8 mouse cellular contexts compared by ENCODE assay signal in the genomic region with DNA sequence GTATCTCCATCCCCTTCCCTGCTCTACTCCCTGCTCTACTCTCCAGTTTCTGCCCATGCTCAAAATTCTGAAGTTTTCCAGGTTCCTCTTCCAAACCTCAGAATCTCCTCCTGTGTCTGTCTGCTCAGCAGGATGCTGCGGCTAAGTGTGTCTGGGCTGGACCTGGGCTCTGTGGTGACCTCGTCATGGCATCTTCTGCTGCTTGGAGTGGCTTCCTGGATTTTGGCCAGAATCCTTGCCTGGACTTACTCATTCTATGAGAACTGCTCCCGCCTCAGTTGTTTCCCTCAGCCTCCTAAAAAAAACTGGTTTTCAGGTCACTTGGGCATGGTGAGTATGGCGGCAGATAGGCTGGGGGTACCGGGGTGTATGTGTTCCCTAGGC. TPM values are rescaled to one million over a fixed set of nuclear protein-coding genes. Genes with fewer than 3 reads are reported as not detected.
DNase-seq lines count a peak whose midpoint lies in the region; ATAC-seq and TF ChIP-seq lines count a peak whose summit lies in the region.

No protein-coding gene starts in this region.

- H3K9ac ChIP-seq in heart, embryonic 12.5 days = peak overlapping the region; percentile 62
- no peak overlapping the region for H3K9ac ChIP-seq in liver, embryonic 11.5 days (ENCODE audit: low read depth, low read length)
- 0 out of 2 replicates have a peak overlapping the region, but pooled peaks have one; percentile 3 for H3K9ac ChIP-seq in stomach, embryonic 15.5 days

- peak overlapping the region; percentile 77 for H3K4me3 ChIP-seq in cerebellum, adult 2 months (replicated peaks; ENCODE audit: insufficient read depth, low read depth, low read length)
- peak overlapping the region; percentile 57 for H3K4me3 ChIP-seq in heart, embryonic 12.5 days
- H3K4me3 ChIP-seq in liver, embryonic 11.5 days (ENCODE audit: low read depth, low read length) = peak overlapping the region; percentile 33
- H3K4me3 ChIP-seq in stomach, embryonic 15.5 days (replicated peaks) = peak overlapping the region; percentile 49

- H3K27ac ChIP-seq in cerebellum, adult 2 months (ENCODE audit: insufficient read depth, low read length) = peak overlapping the region; percentile 2; the same call in 1 of the 2 replicates
- peak overlapping the region; percentile 22; the same call in 1 of the 2 replicates for H3K27ac ChIP-seq in heart, embryonic 12.5 days (ENCODE audit: poor library complexity, severe bottlenecking)
- no peak overlapping the region for H3K27ac ChIP-seq in liver, embryonic 11.5 days (ENCODE audit: low read depth, low read length)
- peak overlapping the region; percentile 41; the same call in 1 of the 2 replicates for H3K27ac ChIP-seq in stomach, embryonic 15.5 days

- peak; percentile 33 for DNase-seq in heart, adult 18-20 months
- DNase-seq in heart, postnatal 25 days (ENCODE audit: low spot score) = no peak
- DNase-seq in cerebellum, adult 2 months = peak; percentile 45 to 56
- no peak for DNase-seq in liver, embryonic 11.5 days (ENCODE audit: low spot score)
- DNase-seq in layer of hippocampus, postnatal 36 days = no peak
- no peak for DNase-seq in urinary bladder, adult 2 months (ENCODE audit: low spot score)

- no peak for ATAC-seq in heart, embryonic 12.5 days (ENCODE audit: insufficient number of reproducible peaks, low FRiP score)
- ATAC-seq in liver, embryonic 11.5 days (replicated peaks; ENCODE audit: low FRiP score) = no peak
- no peak for ATAC-seq in stomach, embryonic 15.5 days (ENCODE audit: insufficient read depth, low FRiP score, low read depth)

- H3K4me1 ChIP-seq in cerebellum, adult 2 months (ENCODE audit: control insufficient read depth, insufficient read depth, low read length) = no peaks in the 10 kb centered on the region; the same call in 1 of the 2 replicates
- peaks cover 16% of the 10 kb centered on the region for H3K4me1 ChIP-seq in heart, embryonic 12.5 days (replicated peaks)
- no peaks in the 10 kb centered on the region for H3K4me1 ChIP-seq in liver, embryonic 11.5 days (replicated peaks; ENCODE audit: control insufficient read depth, insufficient read depth, low read length)
- peaks cover 4% of the 10 kb centered on the region; the same call in 1 of the 2 replicates for H3K4me1 ChIP-seq in stomach, embryonic 15.5 days

- TF ChIP-seq CTCF in cerebellum, adult 2 months (IDR thresholded peaks at IDR 0.05; ENCODE audit: borderline replicate concordance, insufficient read depth, low read depth, low read length) = no peak

- WGBS in cerebellum, adult 2 months = 29% methylated on average over 5 of the region's 5 CpGs
- 55% methylated on average over 5 of the region's 5 CpGs for WGBS in heart, embryonic 12.5 days
- 57% methylated on average over 5 of the region's 5 CpGs for WGBS in liver, embryonic 11.5 days
- WGBS in stomach, embryonic 15.5 days = 51% methylated on average over 5 of the region's 5 CpGs

- TF ChIP-seq POLR2A in cerebellum, adult 2 months (IDR thresholded peaks at IDR 0.05; ENCODE audit: borderline replicate concordance, insufficient read depth, low read length) = no peak

- peak overlapping the region; percentile 65 for H3K4me2 ChIP-seq in heart, embryonic 12.5 days
- H3K4me2 ChIP-seq in liver, embryonic 11.5 days = peak overlapping the region; percentile 58
- peak overlapping the region; percentile 63 for H3K4me2 ChIP-seq in stomach, embryonic 15.5 days

- intact Hi-C loops in heart, postnatal 25 days (cut with DNase I) = no loop called here

- peaks cover under 1% of the 10 kb centered on the region; the same call in 1 of the 2 replicates for H3K36me3 ChIP-seq in heart, embryonic 12.5 days
- H3K36me3 ChIP-seq in liver, embryonic 11.5 days (ENCODE audit: control insufficient read depth, insufficient read depth, low read length) = no peaks in the 10 kb centered on the region
- H3K36me3 ChIP-seq in stomach, embryonic 15.5 days = no peaks in the 10 kb centered on the region

- H3K9me3 ChIP-seq in heart, embryonic 12.5 days (replicated peaks) = no peaks in the 10 kb centered on the region
- H3K9me3 ChIP-seq in liver, embryonic 11.5 days (ENCODE audit: control insufficient read depth, low read length) = no peaks in the 10 kb centered on the region
- no peaks in the 10 kb centered on the region for H3K9me3 ChIP-seq in stomach, embryonic 15.5 days

- no peaks in the 10 kb centered on the region for H3K27me3 ChIP-seq in cerebellum, adult 2 months (ENCODE audit: control insufficient read depth, insufficient read depth, low read length)
- H3K27me3 ChIP-seq in heart, embryonic 12.5 days (replicated peaks) = no peaks in the 10 kb centered on the region
- no peaks in the 10 kb centered on the region for H3K27me3 ChIP-seq in liver, embryonic 11.5 days (replicated peaks; ENCODE audit: control insufficient read depth, insufficient read depth, low read length)
- H3K27me3 ChIP-seq in stomach, embryonic 15.5 days (replicated peaks) = no peaks in the 10 kb centered on the region

RNA-seq across cellular contexts. Expression of gene Cyp4f16, which starts 0.5 kb away (rescaled TPM):
- 1 to 10 TPM; 4.4 to 4.8 TPM for total RNA-seq in heart, adult 18-20 months (2021)
- 1 to 10 TPM; 6.3 to 6.4 TPM for total RNA-seq in heart, postnatal 25 days (2021)
- polyA plus RNA-seq in cerebellum, adult 2 months (2012; rRNA removed) = 21.8 and 24.6 TPM in 2 replicates
- 18.3 and 19.2 TPM in 2 replicates for polyA plus RNA-seq in heart, embryonic 12.5 days (2016; fragmentation: Nextera tagmentation; extraction: Ambion mirVana)
- 5.8 and 6.1 TPM in 2 replicates for polyA plus RNA-seq in liver, embryonic 11.5 days (2014; fragmentation: Nextera tagmentation; extraction: Ambion mirVana)
- 24.6 and 26.6 TPM in 2 replicates for polyA plus RNA-seq in stomach, embryonic 15.5 days (2015; fragmentation: Nextera tagmentation; extraction: Ambion mirVana)
- total RNA-seq in layer of hippocampus, postnatal 36 days (2021) = 1 to 10 TPM; 5.6 to 6.0 TPM
- polyA plus RNA-seq in urinary bladder, adult 2 months (2012; rRNA removed) = 19.7 and 22.9 TPM in 2 replicates

RNA-seq across cellular contexts. Expression of gene Cyp4f17, which starts 31.0 kb away (rescaled TPM):
- total RNA-seq in heart, adult 18-20 months (2021) = 1 to 10 TPM; 4.7 to 5.8 TPM
- 1 to 10 TPM; 5.4 to 7.4 TPM for total RNA-seq in heart, postnatal 25 days (2021)
- polyA plus RNA-seq in cerebellum, adult 2 months (2012; rRNA removed) = 6.8 and 7.8 TPM in 2 replicates
- 6.1 and 7.1 TPM in 2 replicates for polyA plus RNA-seq in heart, embryonic 12.5 days (2016; fragmentation: Nextera tagmentation; extraction: Ambion mirVana)
- polyA plus RNA-seq in liver, embryonic 11.5 days (2014; fragmentation: Nextera tagmentation; extraction: Ambion mirVana) = 1.5 and 2.2 TPM in 2 replicates
- 6.5 and 7.4 TPM in 2 replicates for polyA plus RNA-seq in stomach, embryonic 15.5 days (2015; fragmentation: Nextera tagmentation; extraction: Ambion mirVana)
- 1 to 10 TPM; 4.6 to 5.0 TPM for total RNA-seq in layer of hippocampus, postnatal 36 days (2021)
- 13.5 and 13.6 TPM in 2 replicates for polyA plus RNA-seq in urinary bladder, adult 2 months (2012; rRNA removed)

Comparison
In these comparisons a context has a peak if more than half of its experiments do, and no peak if none do; other contexts are left out.
1. DNase-seq: peak in heart, adult 18-20 months (2 of 2) and cerebellum, adult 2 months (2 of 2); none in heart, postnatal 25 days (single experiment), liver, embryonic 11.5 days (single experiment), layer of hippocampus, postnatal 36 days (0 of 2) and urinary bladder, adult 2 months (single experiment).
2. Peak in every context shown above with its lines, with median percentiles within 50 percentile points of each other: H3K4me3 ChIP-seq and H3K4me2 ChIP-seq.